Mouse (Mus musculus) lung, embryonic 16.5 days (tissue): ENCODE measurements around the gene Nup98. TPM values are rescaled to one million over a fixed set of nuclear protein-coding genes. Genes with fewer than 3 reads are reported as not detected.

Experiments
- ATAC-seq: fragments of 200-750 bp; cut with Nextera tagmentation; 2 replicates; pipeline ENCODE4 v1.8.0; 2017; ENCODE audit warnings: low read depth, mild to moderate bottlenecking, moderate library complexity
- H3K27ac ChIP-seq: fragments of 300-500 bp; sonication (generic); 2 replicates; pipeline ENCODE4 v1.5.1; 2014; ENCODE audit warnings: mild to moderate bottlenecking, control low read depth, low read length
- H3K27me3 ChIP-seq: fragments of 300-500 bp; sonication (generic); 2 replicates; pipeline ENCODE4 v1.6.1; 2014; ENCODE audit warnings: low read depth, low read length, mixed read lengths; ENCODE audit not compliant: control insufficient read depth, insufficient read depth
- H3K36me3 ChIP-seq: fragments of 300-500 bp; sonication (generic); 2 replicates; pipeline ENCODE4 v1.6.1; 2014; ENCODE audit warnings: low read length; ENCODE audit not compliant: control insufficient read depth, insufficient read depth
- H3K4me1 ChIP-seq: fragments of 300-500 bp; sonication (generic); replicated peaks from 2 replicates; pipeline ENCODE4 v1.6.1; 2014; ENCODE audit warnings: low read length, mixed read lengths; ENCODE audit not compliant: control insufficient read depth, insufficient read depth
- H3K4me2 ChIP-seq: fragments of 300-500 bp; sonication (generic); 2 replicates; pipeline ENCODE4 v1.6.1; 2014; ENCODE audit warnings: low read depth, low read length, control low read depth
- H3K4me3 ChIP-seq: fragments of 300-500 bp; sonication (generic); 2 replicates; pipeline ENCODE4 v1.5.1; 2014; ENCODE audit warnings: mild to moderate bottlenecking, low read length, control low read depth
- H3K9ac ChIP-seq: fragments of 300-500 bp; sonication (generic); 2 replicates; pipeline ENCODE4 v1.6.1; 2014; ENCODE audit warnings: low read length, control low read depth
- H3K9me3 ChIP-seq: fragments of 300-500 bp; sonication (generic); 2 replicates; pipeline ENCODE4 v1.6.1; 2016; ENCODE audit warnings: low read length; ENCODE audit not compliant: control insufficient read depth
- WGBS: fragments of 180-500 bp; shearing (Covaris S2); extraction: QIAGEN DNeasy Blood & Tissue Kit; methylation state at CpG from one replicate; pipeline ENCODE4 v1.1.7; 2014; 5-methylcytosine and 5-hydroxymethylcytosine counted together
- polyA plus RNA-seq: library from polyadenylated mRNA; unstranded; fragments of >200 nt; fragmentation: Nextera tagmentation; extraction: Ambion mirVana; gene quantifications from 2 replicates; pipeline ENCODE4 v1.2.1, GENCODE M21; 2015

Nup98 gene
- polyA plus RNA-seq, 1 experiment from 2014 or later: 34.4 TPM

- Histone ChIP-seq H3K9me3 (no peaks in the 10 kb centered on the region), H3K36me3 (peaks cover 45% of the 10 kb centered on the region), H3K4me1 (peaks cover 13% of the 10 kb centered on the region), H3K27me3 (no peaks in the 10 kb centered on the region), H3K4me2 (no peak overlapping the region), H3K9ac (no peak overlapping the region), H3K4me3 (no peak overlapping the region), H3K27ac (no peak overlapping the region)
- 83% methylated on average over 16 of the region's 16 CpGs for WGBS
- ATAC-seq: 0 out of 2 replicates have a peak, but pooled peaks have one; percentile 29
Observed at GRCm38 (mm10) chr7:102239591-102239990, 29.6 kb upstream of the Nup98 start.

GRCm38 (mm10) chr7:102238686-102239286 lies 28.8 kb upstream of the Nup98 start:
- no peak overlapping the region for H3K4me2 ChIP-seq
- no peak overlapping the region for H3K4me3 ChIP-seq
- WGBS: 83% methylated on average over 8 of the region's 8 CpGs
- H3K36me3 ChIP-seq: peaks cover 45% of the 10 kb centered on the region
- H3K4me1 ChIP-seq: peaks cover 4% of the 10 kb centered on the region
- no peaks in the 10 kb centered on the region for H3K27me3 ChIP-seq
- H3K9ac ChIP-seq: no peak overlapping the region
- H3K27ac ChIP-seq: no peak overlapping the region
- H3K9me3 ChIP-seq: no peaks in the 10 kb centered on the region
- no peak for ATAC-seq

GRCm38 (mm10) chr7:102233059-102233458 lies 23.1 kb upstream of the Nup98 start:
- Histone ChIP-seq H3K36me3 (peaks cover 20% of the 10 kb centered on the region), H3K27me3 (no peaks in the 10 kb centered on the region), H3K9ac (no peak overlapping the region), H3K4me2 (no peak overlapping the region), H3K27ac (no peak overlapping the region), H3K4me3 (no peak overlapping the region), H3K9me3 (no peaks in the 10 kb centered on the region), H3K4me1 (no peaks in the 10 kb centered on the region)
- no peak for ATAC-seq
- WGBS: 71% methylated on average over 4 of the region's 4 CpGs

- WGBS: 64% methylated on average over 6 of the region's 6 CpGs
- Histone ChIP-seq H3K9me3 (no peaks in the 10 kb centered on the region), H3K4me1 (no peaks in the 10 kb centered on the region), H3K27me3 (no peaks in the 10 kb centered on the region), H3K27ac (no peak overlapping the region), H3K36me3 (peaks cover 4% of the 10 kb centered on the region; the same call in 1 of the 2 replicates), H3K4me2 (no peak overlapping the region), H3K4me3 (no peak overlapping the region), H3K9ac (no peak overlapping the region)
- ATAC-seq: no peak
Observed at GRCm38 (mm10) chr7:102229814-102230213, 19.8 kb upstream of the Nup98 start.

- peaks cover 4% of the 10 kb centered on the region; the same call in 1 of the 2 replicates for H3K36me3 ChIP-seq
Observed at GRCm38 (mm10) chr7:102228049-102228670, 18.2 kb upstream of the Nup98 start.

GRCm38 (mm10) chr7:102226051-102226450 lies 16.1 kb upstream of the Nup98 start:
- 82% methylated on average over 6 of the region's 6 CpGs for WGBS
- Histone ChIP-seq H3K27me3 (no peaks in the 10 kb centered on the region), H3K9ac (no peak overlapping the region), H3K4me3 (no peak overlapping the region), H3K4me1 (peaks cover 5% of the 10 kb centered on the region; the same call in 1 of the 2 replicates), H3K9me3 (no peaks in the 10 kb centered on the region), H3K36me3 (peaks cover 4% of the 10 kb centered on the region; the same call in 1 of the 2 replicates), H3K27ac (no peak overlapping the region), H3K4me2 (no peak overlapping the region)
- no peak for ATAC-seq

More at GRCm38 (mm10) chr7:102228049-102228670, 18.2 kb upstream of the Nup98 start:
- WGBS: 59% methylated on average over 4 of the region's 4 CpGs
- H3K27ac ChIP-seq: no peak overlapping the region
- ATAC-seq: no peak
- peaks cover 5% of the 10 kb centered on the region; the same call in 1 of the 2 replicates for H3K4me1 ChIP-seq
- H3K9ac ChIP-seq: no peak overlapping the region
- H3K4me2 ChIP-seq: no peak overlapping the region
- no peaks in the 10 kb centered on the region for H3K27me3 ChIP-seq
- no peak overlapping the region for H3K4me3 ChIP-seq
- no peaks in the 10 kb centered on the region for H3K9me3 ChIP-seq

- peak; percentile 43 for ATAC-seq
- Histone ChIP-seq H3K9me3 (no peaks in the 10 kb centered on the region), H3K4me2 (peak overlapping the region; percentile 90), H3K27ac (peak overlapping the region; percentile 50), H3K36me3 (peaks cover 3% of the 10 kb centered on the region; the same call in 1 of the 2 replicates), H3K4me3 (0 out of 2 replicates have a peak overlapping the region, but pooled peaks have one; percentile 76), H3K4me1 (peaks cover 5% of the 10 kb centered on the region; the same call in 1 of the 2 replicates), H3K9ac (no peak overlapping the region), H3K27me3 (no peaks in the 10 kb centered on the region)
- 64% methylated on average over 5 of the region's 5 CpGs for WGBS
Observed at GRCm38 (mm10) chr7:102223883-102224738, 14.1 kb upstream of the Nup98 start.

GRCm38 (mm10) chr7:102222830-102223556 lies 13.0 kb upstream of the Nup98 start:
- 2% methylated on average over 31 of the region's 31 CpGs for WGBS
- Histone ChIP-seq H3K36me3 (no peaks in the 10 kb centered on the region), H3K9ac (peak overlapping the region; percentile 84), H3K9me3 (no peaks in the 10 kb centered on the region), H3K4me2 (peak overlapping the region; percentile 90), H3K4me3 (peak overlapping the region; percentile 76), H3K27ac (peak overlapping the region; percentile 89), H3K27me3 (no peaks in the 10 kb centered on the region), H3K4me1 (peaks cover 5% of the 10 kb centered on the region; the same call in 1 of the 2 replicates)
- peak; percentile 90 for ATAC-seq
